Mouse (Mus musculus) thymus, adult 2 months (tissue): ENCODE data around the gene Foxa1.

ENCODE experiments used
- CTCF ChIP-seq: fragments of 200-500 bp; IDR thresholded peaks from 2 replicates; pipeline ENCODE4 v1.5.1; 2012; ENCODE audit warnings: mild to moderate bottlenecking, control low read depth, low read length, moderate library complexity, borderline replicate concordance; ENCODE audit not compliant: control insufficient read depth, poor library complexity, insufficient read depth; ENCODE audit errors: extremely low read depth
- POLR2A ChIP-seq: fragments of 200-500 bp; IDR thresholded peaks from 2 replicates; pipeline ENCODE4 v1.6.1; 2012; ENCODE audit warnings: mild to moderate bottlenecking, low read length, control low read depth, moderate library complexity; ENCODE audit not compliant: control insufficient read depth, poor library complexity, insufficient read depth; ENCODE audit errors: extremely low read depth

DNA sequence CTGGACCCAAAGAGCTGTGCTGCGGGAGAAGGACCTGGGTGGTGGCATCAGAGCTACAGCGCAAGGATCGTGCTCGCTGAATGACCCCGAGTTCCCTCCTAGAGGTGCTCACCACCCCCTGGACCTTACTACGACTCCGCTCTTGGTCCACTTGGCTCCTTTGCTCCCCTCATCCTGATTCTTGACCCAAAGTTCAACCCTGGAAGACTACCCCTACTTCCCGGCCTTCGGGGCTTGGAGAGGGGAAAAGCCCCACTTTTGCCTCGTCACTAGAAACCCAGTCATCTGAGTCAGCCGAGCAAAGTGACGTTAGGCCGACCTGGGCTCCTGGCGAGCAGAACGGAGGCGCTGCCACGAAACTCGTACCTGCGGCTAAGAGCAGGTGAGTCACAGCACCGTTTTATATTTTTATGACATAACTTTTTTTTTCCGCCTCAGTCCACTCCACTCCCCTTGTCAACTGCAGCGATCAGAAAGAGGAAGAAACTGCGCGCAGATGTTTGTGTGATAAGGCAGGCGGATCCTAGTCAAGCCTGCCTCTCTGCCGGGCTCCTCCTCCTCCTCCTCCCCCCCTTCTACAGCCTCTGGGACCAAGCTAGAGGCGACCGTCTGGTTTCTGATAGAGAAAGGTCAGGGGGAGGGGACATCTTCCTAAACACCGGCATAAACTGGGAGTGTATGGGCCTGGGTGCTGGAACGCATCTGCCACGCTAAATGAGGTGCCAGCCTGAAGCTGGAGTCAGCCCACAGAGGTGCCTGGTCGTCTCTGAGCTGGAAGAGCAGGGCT is at the start of gene Foxa1:
- TF ChIP-seq CTCF (no peak), POLR2A (no peak)
